Mouse (Mus musculus) adrenal gland, postnatal 10 days (tissue): ENCODE data around the gene Erfe. TPM values are rescaled to one million over a fixed set of nuclear protein-coding genes. Genes with fewer than 3 reads are reported as not detected.

ENCODE experiments used
- DNase-seq: peaks from one replicate; pipeline ENCODE4 v3.0.0; 2021; ENCODE audit warnings: mixed read lengths
- total RNA-seq, 2 experiments: library from RNA; stranded (reverse); gene quantifications; 2 replicates each; pipeline ENCODE4 v1.2.3; 2021

Gene Erfe
- total RNA-seq, 2 experiments from 2014 or later, result 1.0 to 2.2 TPM

DNA sequence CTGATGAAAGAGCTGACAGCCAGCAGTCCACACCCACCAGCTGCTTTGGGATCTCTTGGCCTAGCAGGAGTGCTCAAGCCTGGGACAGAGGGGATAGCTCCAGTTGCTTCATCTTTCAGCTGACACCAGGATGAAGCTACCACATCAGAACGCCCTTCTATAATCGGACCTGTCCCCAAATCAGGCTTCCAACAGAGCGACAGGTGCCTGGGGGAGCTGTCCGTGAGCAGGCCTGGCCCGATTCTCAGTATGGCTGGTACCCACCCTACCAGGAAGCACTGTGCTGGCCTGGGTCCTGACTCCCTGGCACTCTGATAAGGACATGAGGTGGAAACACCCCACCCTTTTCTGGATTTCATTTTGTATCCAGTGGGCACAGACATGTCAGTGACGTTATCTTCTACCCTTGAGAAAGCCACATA lies 7.2 kb downstream of the Erfe start:
- DNase-seq, result no peak

DNA sequence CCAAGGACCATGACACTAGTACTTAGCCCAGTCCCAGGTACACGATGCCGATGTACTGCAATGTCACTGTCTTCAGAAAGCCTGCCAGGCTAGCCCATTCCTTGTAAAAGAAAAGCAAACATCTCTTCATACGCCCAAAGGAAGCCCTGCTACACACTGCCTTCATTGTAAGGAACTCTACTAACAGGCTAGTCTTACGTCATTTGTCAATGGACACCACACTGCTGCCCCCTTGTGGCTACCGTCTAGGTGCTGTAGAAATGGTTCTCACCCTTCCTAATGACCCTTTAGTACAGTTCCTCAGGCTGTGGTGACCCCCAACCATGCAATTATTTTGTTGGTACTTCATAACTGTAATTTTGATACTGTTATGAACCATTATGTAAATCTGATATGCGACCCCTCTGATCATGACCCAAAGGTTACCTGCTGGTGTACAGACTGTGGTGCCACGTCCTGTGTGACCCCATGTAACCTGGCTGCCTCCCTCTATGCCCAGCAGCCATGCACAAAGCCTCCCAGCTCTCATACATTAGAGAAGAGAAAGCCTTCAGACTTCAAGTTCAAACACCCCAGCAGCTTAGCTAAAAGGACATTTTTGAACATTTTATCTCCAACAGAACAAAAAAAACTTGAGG lies 14.3 kb downstream of the Erfe start:
- DNase-seq, result peak; percentile 88

DNA sequence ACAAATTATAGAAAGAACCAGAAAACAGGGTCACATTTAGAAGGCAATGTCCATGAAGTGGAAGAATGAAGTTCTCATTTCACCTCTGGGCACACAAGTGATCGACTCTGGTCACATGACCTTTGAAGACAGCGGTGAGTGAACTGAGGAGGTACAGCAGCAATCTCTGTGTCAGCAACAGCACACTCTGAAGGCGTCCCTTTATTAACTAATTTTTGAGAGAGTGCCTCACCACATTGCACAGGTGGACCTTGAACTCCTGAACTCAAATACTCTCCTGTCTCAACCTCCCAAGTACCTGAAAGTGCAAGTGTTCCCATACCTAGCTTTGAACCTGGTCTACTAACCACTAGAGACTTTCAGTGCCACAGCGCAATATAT lies 14.9 kb downstream of the Erfe start:
- DNase-seq, result no peak

DNA sequence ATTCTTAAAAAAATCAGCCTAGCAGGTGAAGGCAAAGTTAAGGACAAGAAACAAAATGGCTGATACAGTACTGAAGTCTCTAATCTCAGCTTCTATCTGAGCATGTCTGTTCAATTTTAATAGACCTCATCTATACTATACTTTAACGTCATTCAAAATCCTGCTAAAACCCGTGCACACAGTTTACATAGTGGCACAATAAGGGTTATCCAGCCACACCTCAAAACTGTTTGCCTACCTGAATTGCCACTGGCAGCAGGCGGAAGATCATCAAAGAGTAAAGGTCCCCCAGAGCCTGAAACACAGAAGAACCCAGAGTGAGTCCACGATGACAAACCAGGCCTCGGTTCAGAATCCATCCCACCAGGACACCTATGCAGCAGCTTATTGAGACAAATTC lies 24.1 kb downstream of the Erfe start:
- no peak for DNase-seq

DNA sequence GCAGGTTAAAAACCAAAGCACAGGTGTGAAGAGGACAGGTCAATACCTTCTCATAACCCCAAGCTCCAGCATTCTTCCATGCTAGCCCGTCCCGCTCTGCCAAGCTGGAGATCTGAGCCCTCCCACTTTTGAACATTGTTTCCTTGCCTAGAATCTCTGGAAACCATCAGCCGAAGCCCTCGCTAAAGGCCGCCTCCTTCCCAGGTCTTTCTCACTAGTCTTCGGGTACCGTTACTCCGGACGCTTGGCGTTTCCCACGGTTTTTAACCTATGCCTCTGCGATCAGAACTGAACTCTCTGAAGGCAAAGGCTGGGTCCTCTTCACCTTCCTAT lies 31.7 kb downstream of the Erfe start:
- DNase-seq, result peak; percentile 33

DNA sequence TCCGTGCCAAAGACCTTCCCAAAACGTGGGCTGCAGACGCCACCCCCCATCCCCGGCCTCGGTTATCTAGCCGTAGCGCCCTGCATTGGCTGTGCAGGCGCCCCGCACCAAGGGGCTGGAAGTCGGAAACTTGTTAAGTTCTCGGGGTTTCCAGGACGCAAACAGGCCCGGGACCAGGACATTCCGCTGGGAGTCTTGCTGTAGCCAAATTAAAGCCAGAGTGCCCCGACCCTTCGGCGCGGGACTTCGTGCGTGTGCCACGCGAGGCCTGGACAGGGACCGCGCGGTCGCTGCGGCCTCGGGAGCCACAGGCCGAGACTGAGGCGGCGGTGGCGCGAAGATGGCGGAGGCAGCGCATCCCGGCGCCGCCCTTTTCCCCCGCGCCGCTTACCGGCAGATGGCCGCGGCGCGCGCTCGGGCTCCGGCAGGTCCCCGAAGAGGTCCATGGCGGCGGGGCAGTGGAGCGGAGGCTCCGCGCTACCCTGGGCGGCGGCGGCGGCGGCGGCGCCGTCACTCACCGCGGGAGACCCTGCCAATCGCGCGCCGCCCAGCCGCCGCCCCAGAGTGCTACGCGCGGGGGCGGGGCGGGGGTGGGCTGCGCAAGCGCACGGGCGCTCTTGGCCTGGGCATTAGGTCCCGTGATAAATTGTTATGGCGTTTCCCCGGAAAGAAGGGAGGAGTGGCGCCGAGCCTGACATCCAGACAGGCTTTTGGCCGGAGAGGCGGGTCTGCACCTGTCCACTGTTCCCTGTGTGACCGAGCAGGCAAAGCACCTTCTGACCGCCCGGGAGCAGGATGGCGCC lies 32.2 kb downstream of the Erfe start, which contains the start of gene Ilkap:
Gene Ilkap, minus strand, starts transcription at position 556 of the 803 bp plus-strand sequence.
- peak; percentile 87 for DNase-seq

DNA sequence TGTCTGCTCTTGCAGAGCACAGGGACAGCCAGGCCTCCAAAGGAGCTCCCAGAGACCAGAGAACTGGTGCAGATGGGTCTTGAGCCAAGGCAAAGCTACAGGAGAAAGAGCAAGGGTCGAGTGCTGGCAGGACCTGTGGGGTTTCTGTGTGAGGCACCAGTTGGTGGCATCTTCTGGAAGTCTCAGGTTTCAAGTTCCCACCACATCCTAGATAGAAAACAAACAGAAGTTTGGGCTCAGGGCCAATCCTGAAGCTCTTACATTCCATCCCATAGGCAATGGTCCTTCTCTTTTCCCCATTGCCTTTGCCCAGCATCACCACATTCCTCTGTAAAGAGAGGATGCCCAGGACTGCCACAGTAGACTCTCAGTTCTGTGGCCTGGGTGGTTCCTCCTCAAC lies 38.7 kb downstream of the Erfe start:
- no peak for DNase-seq

DNA sequence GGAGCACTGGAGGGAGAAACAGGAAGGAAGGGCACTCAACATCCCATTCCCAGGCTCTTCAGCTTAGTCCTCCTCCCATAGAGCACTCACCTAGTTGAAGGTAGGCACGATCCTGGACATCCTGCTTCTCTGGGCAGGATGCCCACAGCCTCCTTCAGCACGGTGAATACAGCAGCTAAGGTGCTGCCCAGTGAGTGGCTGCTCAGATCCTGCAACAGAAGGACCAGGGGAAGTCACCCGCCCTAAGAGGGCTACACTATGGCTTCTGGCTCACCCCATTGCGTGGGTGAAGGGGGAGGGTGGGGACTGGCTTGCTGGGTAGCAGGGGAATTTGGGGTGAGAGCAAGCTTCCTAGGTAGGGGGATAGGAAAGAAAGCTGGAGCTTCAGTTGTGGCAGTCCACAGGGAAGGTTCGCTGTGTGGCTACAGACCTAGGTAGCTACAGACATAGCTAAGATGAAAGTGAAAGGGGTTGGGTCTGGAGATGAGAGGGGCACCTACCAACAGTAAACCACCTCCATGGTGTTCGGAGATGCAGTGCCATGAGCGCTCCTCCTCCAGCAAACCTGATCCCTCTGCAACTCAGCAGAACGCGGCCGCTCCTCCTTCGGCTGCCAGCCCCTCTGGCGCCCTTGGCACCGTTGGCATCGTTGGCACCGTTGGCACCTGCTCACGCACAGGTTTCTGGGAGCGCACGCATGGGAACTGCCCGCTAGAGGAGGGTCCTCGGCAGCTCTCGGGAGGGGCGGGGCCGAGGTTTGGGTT lies 39.4 kb downstream of the Erfe start:
- no peak for DNase-seq

DNA sequence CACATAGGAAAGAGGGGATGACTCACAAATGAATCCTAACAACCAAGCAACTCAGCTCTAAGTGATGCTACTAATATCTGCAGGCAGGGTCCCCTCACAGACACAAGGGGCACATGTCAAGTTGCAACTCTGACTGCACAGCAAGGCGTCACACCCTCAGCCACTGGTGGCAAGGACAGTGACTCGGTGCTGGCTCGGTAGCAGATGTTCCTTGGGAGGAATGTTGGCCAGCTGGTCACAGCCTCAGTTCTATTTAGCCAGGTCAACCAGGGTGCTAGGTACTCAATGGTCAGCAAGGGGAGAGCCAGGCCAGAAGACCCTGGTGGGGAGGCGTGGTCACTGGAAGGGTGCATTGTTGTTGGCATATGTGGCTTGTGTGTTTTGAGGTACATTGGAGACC lies 41.6 kb downstream of the Erfe start:
- no peak for DNase-seq

DNA sequence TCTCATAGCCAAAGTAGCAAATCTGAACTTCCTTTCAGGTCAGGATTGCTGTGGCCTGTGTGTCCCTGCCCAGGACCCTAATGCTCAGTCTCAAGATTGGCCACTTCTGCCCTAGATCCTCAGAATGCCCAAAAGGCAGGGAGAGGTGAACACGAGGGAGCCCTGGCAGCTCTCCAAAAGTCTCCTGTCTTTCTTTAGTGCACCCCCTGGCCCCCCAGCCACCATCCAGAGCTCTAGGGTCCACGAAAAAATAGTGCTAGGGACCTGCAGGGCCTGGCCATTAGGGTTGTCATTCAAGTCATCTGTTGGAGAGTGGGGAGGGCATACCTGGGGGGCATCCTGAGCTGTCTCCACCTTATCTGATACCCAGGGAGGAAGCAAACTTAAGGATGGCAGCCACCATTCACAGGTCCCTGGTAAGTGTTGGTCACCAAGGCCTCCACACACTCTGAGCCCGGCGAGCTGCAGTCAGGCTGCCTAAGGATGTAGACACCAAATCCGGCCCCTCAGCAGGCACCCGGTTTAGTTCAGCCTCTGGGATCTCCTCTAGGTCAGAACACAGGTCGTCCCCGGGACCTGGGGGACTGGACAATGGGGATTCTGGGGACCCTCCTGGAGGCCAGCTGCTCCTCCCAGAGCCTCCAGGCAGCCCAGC lies 45.5 kb downstream of the Erfe start:
- no peak for DNase-seq

DNA sequence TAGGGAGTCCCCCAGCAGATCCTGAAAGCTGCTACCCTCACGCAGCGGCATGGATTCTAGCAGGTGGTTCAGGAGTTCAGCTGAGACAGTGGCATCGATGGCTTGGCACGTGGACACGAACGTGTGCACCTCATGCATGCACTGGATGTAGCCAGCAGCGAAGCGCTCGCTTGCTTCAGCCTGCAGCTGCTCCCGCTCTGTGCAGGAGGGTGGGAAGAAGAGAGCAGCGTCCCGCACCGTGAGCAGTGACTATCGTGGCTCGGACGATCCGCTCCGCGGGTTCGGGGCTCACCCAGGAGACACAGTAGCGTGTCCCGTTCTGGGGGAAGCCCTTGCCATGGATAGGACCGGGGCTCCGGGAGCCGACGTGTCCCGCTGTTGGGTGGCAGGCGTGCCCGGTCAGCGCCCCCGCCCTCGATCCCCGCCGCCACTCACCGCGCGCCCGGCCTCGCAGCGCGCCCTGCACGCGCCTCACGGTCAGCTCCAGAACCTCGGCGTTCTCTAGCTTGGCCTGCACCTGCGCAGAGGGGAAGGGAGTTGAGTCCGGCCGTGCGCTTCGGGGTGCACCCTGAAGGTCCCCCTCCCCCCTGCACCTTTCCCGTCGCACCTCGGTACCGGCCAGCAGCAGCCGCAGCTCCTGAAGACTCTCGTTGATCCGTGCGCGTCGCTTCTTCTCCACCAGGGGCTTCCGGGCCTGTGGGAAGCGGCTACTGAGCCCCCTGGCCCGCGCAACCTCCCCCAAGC lies 46.2 kb downstream of the Erfe start:
- DNase-seq, result peak; percentile 59

DNA sequence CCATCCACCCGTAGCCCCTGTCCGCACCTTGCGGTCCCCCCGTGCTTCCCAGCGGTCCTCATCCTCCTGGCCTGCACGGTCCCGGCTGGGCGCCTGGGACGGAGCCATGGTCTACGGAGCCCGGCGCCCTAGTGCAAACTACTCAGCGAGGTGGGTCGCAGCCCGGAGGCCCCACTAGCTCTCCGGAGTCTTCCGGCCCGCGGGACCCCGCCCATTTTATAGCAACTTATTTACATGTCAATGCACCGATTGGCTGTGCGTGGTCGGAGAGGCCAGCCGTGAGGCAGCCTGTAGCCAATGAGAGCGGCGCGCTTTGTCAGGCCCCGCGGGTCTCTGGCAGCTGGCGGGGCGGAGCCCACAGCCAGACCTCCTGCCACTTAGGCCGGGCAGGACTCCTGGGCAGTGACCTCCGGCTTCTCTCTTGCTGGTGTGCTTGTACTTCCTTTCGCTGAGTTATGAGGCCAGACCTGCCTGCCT lies 46.8 kb downstream of the Erfe start:
- DNase-seq, result peak; percentile 96

DNA sequence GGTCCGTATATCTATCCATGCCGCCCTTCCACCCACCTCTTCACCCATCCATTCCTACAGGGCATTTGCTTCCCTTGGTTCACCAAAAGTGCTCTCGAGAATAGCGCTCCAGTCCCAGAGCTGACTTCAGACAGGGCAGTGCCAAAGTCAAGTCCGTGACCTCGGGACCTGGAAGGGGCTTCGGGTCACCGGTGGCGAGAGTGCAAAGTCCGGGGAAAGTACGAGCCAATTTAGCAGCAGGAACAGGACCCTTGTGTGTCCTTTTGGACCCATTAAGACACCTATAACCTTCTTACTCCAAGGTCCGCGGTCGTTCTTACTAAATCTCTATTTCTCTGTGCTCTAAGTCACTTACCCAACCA lies 47.3 kb downstream of the Erfe start:
- DNase-seq, result no peak

DNA sequence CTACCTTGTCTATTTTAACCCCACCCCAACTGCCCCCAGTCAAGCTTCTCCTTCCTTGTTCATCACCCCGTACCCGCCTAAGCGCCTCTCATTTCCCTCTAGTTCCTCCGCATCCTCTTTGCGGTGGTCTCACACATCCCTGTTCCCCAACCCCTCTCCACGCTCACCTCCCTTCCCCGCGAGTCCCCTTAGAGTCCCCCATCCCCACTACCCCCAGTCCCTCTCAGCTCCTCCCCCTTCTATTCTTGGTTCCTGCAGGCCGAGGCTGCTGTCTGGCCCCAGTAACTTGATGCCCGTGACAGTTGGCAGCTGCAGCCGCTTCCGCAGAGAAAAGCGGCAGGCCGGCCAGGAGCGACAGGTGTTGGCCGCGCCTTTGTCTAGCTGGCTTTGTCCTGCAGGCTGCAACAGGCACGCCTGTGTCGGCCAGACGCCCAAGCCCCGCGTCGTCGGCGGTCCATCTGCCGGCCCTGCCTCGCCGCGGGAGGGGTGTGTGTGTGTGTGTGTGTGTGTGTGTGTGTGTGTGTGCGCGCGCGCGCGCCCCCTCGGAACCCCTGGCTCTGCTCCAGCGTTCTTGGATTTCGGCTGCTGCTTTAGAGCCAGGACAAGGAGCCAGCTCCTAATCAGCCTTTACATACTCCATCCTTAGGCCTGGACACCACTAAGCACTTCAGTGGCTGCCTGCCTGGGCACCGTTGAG lies 47.8 kb downstream of the Erfe start, which contains the start of gene Hes6:
Gene Hes6, minus strand, starts transcription at position 141 of the 697 bp plus-strand sequence.
- peak; percentile 85 for DNase-seq

DNA sequence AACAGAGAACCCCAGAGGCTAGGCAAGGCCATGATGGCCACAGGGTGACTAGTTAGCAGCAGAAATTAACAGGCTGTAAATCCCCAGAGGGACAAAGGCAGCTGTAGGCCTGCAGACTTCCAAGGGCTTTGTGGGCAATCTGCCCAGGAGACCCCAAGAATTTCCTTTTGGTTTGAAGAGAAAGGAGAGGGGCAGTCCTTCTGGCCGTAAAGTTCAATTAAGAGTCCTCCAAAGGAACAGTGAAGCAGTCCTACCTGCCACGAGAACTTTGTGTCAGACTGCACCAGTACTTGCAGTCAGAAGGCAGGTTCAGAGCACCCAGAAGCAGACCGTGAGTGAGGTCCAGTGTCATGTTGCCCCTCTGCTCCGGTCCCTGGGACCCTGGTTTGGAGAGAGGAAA lies 48.7 kb downstream of the Erfe start:
- no peak for DNase-seq

DNA sequence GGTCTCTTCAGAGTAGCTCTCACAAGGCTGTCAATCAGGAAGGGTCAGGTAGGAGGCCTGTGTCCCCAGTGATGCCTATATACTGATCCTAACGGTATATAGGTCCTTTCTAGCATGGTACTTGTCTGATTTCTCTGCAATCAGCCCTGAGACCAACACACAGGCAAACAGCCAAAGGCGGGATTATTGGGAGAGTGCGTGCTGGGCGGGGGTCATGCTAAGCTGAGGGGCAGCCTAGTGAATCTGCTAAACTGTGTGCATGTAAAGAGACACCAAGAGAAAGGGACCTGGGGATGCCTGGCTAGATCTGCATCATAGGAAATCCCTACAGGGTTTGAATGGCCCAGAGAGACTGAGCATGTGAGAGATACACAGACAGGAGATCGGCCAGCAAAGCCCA lies 49.1 kb downstream of the Erfe start:
- DNase-seq, result no peak

DNA sequence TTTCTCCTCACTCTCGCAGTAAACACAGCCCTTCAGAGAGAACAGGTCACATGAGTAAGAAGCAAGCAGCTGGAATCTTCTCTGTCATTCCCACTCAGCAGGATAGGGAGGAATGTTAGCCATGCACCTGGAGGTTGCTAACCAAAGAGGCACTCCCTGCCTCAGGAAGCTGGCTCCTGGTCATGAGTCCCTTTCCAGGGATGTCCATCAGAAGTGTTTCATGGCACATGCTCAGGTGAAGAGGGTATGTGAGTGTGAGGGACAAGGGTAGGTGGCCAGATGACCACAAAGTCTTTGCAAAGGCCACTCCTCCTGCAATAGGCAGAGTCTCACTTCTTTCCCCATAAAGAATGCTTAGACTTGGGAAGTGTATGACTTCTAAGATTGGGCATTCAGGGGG lies 51.8 kb downstream of the Erfe start:
- no peak for DNase-seq

DNA sequence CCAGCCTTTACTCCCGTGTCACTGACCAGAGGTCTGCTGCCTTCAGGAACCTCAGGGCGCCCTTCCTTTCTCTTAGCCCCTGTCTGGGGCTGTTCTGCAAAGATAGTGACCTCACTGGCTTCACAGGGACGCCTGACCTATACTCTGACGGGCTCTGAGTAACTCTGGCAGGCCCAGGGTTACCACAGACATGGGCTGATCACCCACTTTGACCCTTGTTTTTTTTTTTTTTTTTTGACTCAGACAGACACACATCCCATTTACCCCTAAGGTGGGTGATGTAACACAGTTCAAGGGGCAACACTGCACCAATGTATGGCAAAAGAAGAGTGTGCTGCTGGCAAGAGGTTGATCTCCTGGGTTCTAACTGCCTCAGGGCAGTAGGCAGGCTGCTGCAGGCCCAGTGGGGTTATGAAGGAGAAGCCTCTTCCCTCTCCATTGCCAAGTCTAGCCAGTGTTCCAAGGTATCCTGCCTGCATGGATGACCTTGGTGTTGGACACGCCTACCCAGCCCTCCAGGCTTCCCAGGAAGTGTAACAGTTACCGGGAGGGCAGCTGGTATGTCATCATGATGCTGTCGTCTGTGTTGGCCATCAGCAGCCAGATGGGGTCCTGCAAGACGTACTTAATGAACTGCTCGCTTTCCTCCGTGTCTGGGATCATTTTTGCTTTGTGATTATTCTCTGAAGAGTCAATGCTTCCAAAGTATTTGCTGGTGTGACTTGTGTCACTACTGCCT lies 53.8 kb downstream of the Erfe start:
- DNase-seq, result peak; percentile 73

DNA sequence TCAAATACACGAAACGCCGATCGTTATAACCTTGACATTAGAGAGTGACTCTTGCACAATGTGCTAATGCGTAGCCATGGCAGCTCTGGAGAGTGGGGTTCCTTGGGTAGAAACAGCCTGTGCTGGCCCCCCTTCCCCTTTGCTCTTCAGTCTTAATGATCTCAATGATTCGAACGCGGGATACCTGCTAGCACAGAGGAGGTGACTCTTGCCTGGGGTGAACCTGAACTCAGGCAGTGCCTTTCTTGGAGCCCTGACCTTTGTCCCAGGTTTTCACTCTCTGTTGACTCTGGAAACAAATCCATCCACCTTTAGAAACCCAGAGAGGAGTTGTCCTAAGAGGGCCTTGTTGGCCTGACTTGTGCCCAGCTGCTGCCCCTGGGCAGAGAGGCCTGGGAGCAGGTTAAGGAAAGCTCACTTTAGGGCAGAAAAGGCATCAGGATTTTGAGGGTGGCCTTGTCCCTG lies 54.4 kb downstream of the Erfe start:
- no peak for DNase-seq
